Mouse (Mus musculus): ENCODE results near the gene Fgfr2. TPM values are rescaled to one million over a fixed set of nuclear protein-coding genes. Genes with fewer than 3 reads are reported as not detected.

The Fgfr2 gene
- polyA plus RNA-seq, 1 experiment, result 14.7 TPM

GRCm38 (mm10) chr7:132286630-132287339, 836.4 kb downstream of the Fgfr2 start:
- 9% methylated on average over 14 of the region's 14 CpGs for WGBS
- TF ChIP-seq CTCF (IDR thresholded peaks at IDR 0.05; ENCODE audit: extremely low read depth, insufficient read length, insufficient replicate concordance, low read depth, low read length), result no peak
- peak overlapping the region; percentile 50 for H3K27ac ChIP-seq (ENCODE audit: insufficient read depth, low read depth, low read length)
- H3K4me1 ChIP-seq (ENCODE audit: control insufficient read depth, insufficient read depth, insufficient read length, low read length), result peaks cover 31% of the 10 kb centered on the region
- no peak overlapping the region for H3K4me3 ChIP-seq (ENCODE audit: low read depth, low read length)
- no peaks in the 10 kb centered on the region for H3K36me3 ChIP-seq (ENCODE audit: control insufficient read depth, insufficient read depth, low read length)
- no peaks in the 10 kb centered on the region for H3K27me3 ChIP-seq (ENCODE audit: control insufficient read depth, insufficient read depth, low read length)

- 0% methylated on average over 1 of the region's 1 CpGs for WGBS
- Histone ChIP-seq H3K4me3 (ENCODE audit: low read depth, low read length) (no peak overlapping the region), H3K27me3 (ENCODE audit: control insufficient read depth, insufficient read depth, low read length) (no peaks in the 10 kb centered on the region), H3K4me1 (ENCODE audit: control insufficient read depth, insufficient read depth, insufficient read length, low read length) (peaks cover 31% of the 10 kb centered on the region), H3K36me3 (ENCODE audit: control insufficient read depth, insufficient read depth, low read length) (no peaks in the 10 kb centered on the region), H3K27ac (ENCODE audit: insufficient read depth, low read depth, low read length) (no peak overlapping the region)
- TF ChIP-seq CTCF (IDR thresholded peaks at IDR 0.05; ENCODE audit: extremely low read depth, insufficient read length, insufficient replicate concordance, low read depth, low read length) (no peak), POLR2A (IDR thresholded peaks at IDR 0.05; ENCODE audit: low read depth, low read length) (no peak)
Observed at GRCm38 (mm10) chr7:132284795-132285194, 838.4 kb downstream of the Fgfr2 start.

- H3K27ac ChIP-seq (ENCODE audit: insufficient read depth, low read depth, low read length), result no peak overlapping the region
- TF ChIP-seq POLR2A (IDR thresholded peaks at IDR 0.05; ENCODE audit: low read depth, low read length), result no peak
- TF ChIP-seq CTCF (IDR thresholded peaks at IDR 0.05; ENCODE audit: extremely low read depth, insufficient read length, insufficient replicate concordance, low read depth, low read length), result no peak
- H3K36me3 ChIP-seq (ENCODE audit: control insufficient read depth, insufficient read depth, low read length), result no peaks in the 10 kb centered on the region
- H3K4me3 ChIP-seq (ENCODE audit: low read depth, low read length), result no peak overlapping the region
- H3K27me3 ChIP-seq (ENCODE audit: control insufficient read depth, insufficient read depth, low read length), result no peaks in the 10 kb centered on the region
- WGBS, result 46% methylated on average over 7 of the region's 7 CpGs
- H3K4me1 ChIP-seq (ENCODE audit: control insufficient read depth, insufficient read depth, insufficient read length, low read length), result peaks cover 31% of the 10 kb centered on the region
Observed at GRCm38 (mm10) chr7:132284048-132284737, 839.0 kb downstream of the Fgfr2 start.

GRCm38 (mm10) chr7:132282576-132282975, 840.6 kb downstream of the Fgfr2 start:
- Histone ChIP-seq H3K4me3 (ENCODE audit: low read depth, low read length) (no peak overlapping the region), H3K27ac (ENCODE audit: insufficient read depth, low read depth, low read length) (no peak overlapping the region), H3K27me3 (ENCODE audit: control insufficient read depth, insufficient read depth, low read length) (no peaks in the 10 kb centered on the region), H3K4me1 (ENCODE audit: control insufficient read depth, insufficient read depth, insufficient read length, low read length) (peaks cover 29% of the 10 kb centered on the region), H3K36me3 (ENCODE audit: control insufficient read depth, insufficient read depth, low read length) (no peaks in the 10 kb centered on the region)
- WGBS, result 80% methylated on average over 2 of the region's 2 CpGs
- TF ChIP-seq CTCF (IDR thresholded peaks at IDR 0.05; ENCODE audit: extremely low read depth, insufficient read length, insufficient replicate concordance, low read depth, low read length) (no peak), POLR2A (IDR thresholded peaks at IDR 0.05; ENCODE audit: low read depth, low read length) (no peak)

- H3K36me3 ChIP-seq (ENCODE audit: control insufficient read depth, insufficient read depth, low read length), result no peaks in the 10 kb centered on the region
- no peak overlapping the region for H3K27ac ChIP-seq (ENCODE audit: insufficient read depth, low read depth, low read length)
- no peak for TF ChIP-seq CTCF (IDR thresholded peaks at IDR 0.05; ENCODE audit: extremely low read depth, insufficient read length, insufficient replicate concordance, low read depth, low read length)
- no peak for TF ChIP-seq POLR2A (IDR thresholded peaks at IDR 0.05; ENCODE audit: low read depth, low read length)
- H3K27me3 ChIP-seq (ENCODE audit: control insufficient read depth, insufficient read depth, low read length), result no peaks in the 10 kb centered on the region
- H3K4me3 ChIP-seq (ENCODE audit: low read depth, low read length), result no peak overlapping the region
- peaks cover 26% of the 10 kb centered on the region for H3K4me1 ChIP-seq (ENCODE audit: control insufficient read depth, insufficient read depth, insufficient read length, low read length)
- 87% methylated on average over 3 of the region's 3 CpGs for WGBS
Observed at GRCm38 (mm10) chr7:132282161-132282560, 841.0 kb downstream of the Fgfr2 start.

- Histone ChIP-seq H3K4me3 (ENCODE audit: low read depth, low read length) (no peak overlapping the region), H3K4me1 (ENCODE audit: control insufficient read depth, insufficient read depth, insufficient read length, low read length) (peaks cover 24% of the 10 kb centered on the region), H3K27me3 (ENCODE audit: control insufficient read depth, insufficient read depth, low read length) (no peaks in the 10 kb centered on the region), H3K27ac (ENCODE audit: insufficient read depth, low read depth, low read length) (no peak overlapping the region), H3K36me3 (ENCODE audit: control insufficient read depth, insufficient read depth, low read length) (no peaks in the 10 kb centered on the region)
- WGBS, result 81% methylated on average over 4 of the region's 4 CpGs
- TF ChIP-seq POLR2A (IDR thresholded peaks at IDR 0.05; ENCODE audit: low read depth, low read length) (no peak), CTCF (IDR thresholded peaks at IDR 0.05; ENCODE audit: extremely low read depth, insufficient read length, insufficient replicate concordance, low read depth, low read length) (no peak)
Observed at GRCm38 (mm10) chr7:132281753-132282152, 841.4 kb downstream of the Fgfr2 start.

GRCm38 (mm10) chr7:132278658-132279057, 844.5 kb downstream of the Fgfr2 start:
- WGBS, result 78% methylated on average over 3 of the region's 3 CpGs
- TF ChIP-seq CTCF (IDR thresholded peaks at IDR 0.05; ENCODE audit: extremely low read depth, insufficient read length, insufficient replicate concordance, low read depth, low read length) (no peak), POLR2A (IDR thresholded peaks at IDR 0.05; ENCODE audit: low read depth, low read length) (no peak)
- no peak overlapping the region for H3K27ac ChIP-seq (ENCODE audit: insufficient read depth, low read depth, low read length)
- H3K4me3 ChIP-seq (ENCODE audit: low read depth, low read length), result no peak overlapping the region
- H3K27me3 ChIP-seq (ENCODE audit: control insufficient read depth, insufficient read depth, low read length), result no peaks in the 10 kb centered on the region
- peaks cover 6% of the 10 kb centered on the region; the same call in 1 of the 2 replicates for H3K4me1 ChIP-seq (ENCODE audit: control insufficient read depth, insufficient read depth, insufficient read length, low read length)
- no peaks in the 10 kb centered on the region for H3K36me3 ChIP-seq (ENCODE audit: control insufficient read depth, insufficient read depth, low read length)

All from small intestine, adult 2 months (tissue).